Mouse (Mus musculus): ENCODE measurements around the gene Serhl.
"Not testable (repeated sequence)": the region's sequence is repeated elsewhere in the genome, so short reads cannot be mapped to it uniquely, and the experiment has no call there.

Gene Serhl

DNA sequence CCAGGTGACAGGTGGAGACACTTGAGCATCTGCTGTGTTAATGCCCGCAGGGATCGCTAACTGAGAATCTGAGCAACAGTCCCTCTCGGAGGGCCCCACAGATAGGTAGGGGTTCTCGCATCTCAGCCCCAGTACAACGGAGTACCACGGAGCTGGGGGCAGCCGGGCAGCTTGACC, at the start of gene Serhl:
Gene Serhl (plus strand): TSS at position 78 of the 177 bp plus-strand sequence.
- no peak for DNase-seq (ENCODE audit: inconsistent age in 2 of 2, low spot score in 1 of 2)

DNA sequence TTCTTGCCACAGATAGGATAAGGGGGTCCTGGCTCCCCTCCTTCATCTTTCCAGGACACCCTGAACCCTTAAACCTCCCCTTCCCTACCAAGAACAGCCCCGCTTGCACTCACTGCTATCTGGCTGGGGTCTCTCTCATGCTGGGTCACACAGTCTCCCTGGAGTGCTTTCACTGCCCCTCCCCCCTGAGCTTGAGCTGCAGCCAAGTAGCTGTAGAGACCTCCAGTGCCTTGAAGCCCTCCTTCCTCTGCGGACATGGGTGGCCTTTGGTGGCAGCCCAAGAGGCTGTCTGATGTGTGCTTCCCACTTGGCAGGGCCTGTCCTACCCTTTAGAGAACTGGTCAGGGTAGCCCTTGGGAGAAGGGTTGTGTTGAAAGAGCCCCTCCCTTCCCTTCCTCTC, 49.1 kb upstream of the Serhl start:
- peak in 1 of 2 experiments; percentile 33 for DNase-seq (ENCODE audit: inconsistent age in 2 of 2, low spot score in 1 of 2)

DNA sequence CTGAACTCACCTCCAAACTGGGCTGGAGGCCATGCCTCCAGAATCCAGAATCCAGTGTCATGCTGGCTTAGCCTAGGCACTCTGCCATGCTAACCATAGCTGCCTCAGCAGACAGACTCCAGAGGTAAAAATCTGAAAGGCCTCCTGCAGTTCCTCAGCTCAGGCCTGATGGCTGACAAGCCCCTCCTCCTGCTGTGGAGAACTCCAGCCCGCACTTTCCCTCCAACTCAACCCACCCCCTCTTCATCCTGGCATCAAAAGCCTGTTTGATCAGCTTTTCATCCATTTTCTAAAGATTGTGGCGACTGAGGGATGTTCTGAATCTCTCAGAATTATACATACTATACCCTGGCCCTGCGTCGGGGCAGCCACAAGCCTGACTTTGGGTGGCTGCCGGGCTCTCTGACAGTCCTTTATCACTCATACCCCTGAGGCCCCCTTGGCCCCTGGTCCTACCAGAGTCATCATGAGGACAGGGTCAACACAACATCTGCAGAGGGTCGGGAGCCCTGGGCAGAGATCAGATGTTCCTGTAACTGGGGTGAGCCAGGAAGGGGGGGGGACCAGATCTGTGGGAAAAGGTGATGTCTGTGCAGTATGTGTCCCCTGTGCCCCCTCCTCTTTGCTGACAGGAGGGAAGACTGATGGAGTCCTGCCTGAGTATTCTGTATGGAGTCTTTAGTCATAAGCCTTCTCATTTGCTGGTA, 46.5 kb upstream of the Serhl start:
- DNase-seq (ENCODE audit: inconsistent age in 2 of 2, low spot score in 1 of 2), result no peak

DNA sequence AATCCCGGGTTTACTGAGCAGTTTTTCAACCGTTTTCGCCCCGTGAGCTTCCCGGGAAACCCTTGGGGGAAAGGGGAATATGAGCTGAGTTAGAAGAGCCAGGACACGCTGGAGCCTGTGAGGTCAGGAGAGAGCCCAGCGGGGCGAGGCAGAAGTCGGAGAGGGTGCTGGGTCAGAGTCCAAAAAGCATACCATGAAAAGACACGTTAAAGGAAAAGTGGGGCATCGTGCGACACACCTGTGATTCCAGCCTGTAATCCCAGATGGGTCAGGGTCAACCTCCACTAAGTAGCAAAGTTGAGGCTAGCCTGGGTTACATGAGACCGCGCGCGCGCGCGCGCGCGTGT, 46.0 kb upstream of the Serhl start:
- DNase-seq (ENCODE audit: inconsistent age in 2 of 2, low spot score in 1 of 2), result no peak

DNA sequence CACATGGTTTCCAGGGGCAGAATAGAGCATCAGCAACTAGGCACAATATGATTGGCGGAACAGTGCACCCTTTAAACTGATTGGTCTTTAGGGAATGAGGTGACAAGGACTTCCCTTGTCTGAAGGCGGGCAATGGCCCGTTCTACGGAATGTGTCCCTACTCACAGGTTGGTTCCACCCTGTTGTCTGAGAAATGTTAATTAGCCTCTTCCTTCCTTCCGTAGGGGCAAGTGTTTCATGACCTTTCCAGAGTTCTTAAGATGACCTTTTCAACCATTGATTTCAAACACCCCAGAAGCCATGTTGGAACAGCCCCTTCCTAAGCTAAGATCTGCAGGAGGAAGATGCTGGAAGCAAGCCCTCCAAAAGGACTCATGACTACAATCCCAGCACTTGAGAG, 43.7 kb upstream of the Serhl start:
- DNase-seq (ENCODE audit: inconsistent age in 2 of 2, low spot score in 1 of 2), result not testable (repeated sequence)

DNA sequence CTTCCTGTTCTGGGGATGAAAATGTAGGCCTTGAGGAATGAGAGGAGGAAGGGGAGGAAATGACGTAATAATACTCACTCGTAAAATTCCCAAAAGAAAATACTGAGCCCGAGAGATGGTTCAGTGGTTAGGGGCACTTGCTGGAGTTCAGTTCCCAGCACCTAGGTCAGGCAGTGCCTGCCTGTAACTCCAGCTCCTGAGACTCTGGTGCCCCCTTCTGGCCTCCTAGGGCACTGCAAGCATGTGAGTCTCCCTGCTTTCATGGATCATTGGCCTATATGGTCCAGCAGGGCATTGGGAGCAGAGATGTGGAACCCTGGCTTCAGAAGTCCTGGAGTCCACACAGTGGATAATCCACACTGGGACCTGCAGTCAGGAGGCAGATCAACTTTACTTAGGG, 43.0 kb upstream of the Serhl start:
- DNase-seq (ENCODE audit: inconsistent age in 2 of 2, low spot score in 1 of 2), result no peak

DNA sequence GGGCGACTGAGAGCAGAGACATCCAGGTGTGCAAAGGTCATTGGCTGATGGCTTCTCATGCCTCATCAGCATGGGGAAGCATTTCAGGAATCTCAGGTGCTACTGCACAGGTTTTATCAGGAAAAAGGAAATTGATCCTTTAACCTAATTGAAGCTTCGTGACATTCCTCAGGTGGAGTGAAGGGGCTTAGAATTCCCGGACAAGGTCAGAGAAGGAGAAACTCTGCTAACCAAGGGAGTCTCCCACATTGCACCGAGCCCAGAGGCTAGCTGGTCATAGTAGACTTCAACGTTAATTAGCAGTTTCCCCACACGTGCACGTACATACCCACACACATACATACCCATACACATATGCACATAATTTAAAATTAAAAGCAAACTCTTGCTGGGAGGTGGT, 42.6 kb upstream of the Serhl start:
- DNase-seq (ENCODE audit: inconsistent age in 2 of 2, low spot score in 1 of 2), result no peak

DNA sequence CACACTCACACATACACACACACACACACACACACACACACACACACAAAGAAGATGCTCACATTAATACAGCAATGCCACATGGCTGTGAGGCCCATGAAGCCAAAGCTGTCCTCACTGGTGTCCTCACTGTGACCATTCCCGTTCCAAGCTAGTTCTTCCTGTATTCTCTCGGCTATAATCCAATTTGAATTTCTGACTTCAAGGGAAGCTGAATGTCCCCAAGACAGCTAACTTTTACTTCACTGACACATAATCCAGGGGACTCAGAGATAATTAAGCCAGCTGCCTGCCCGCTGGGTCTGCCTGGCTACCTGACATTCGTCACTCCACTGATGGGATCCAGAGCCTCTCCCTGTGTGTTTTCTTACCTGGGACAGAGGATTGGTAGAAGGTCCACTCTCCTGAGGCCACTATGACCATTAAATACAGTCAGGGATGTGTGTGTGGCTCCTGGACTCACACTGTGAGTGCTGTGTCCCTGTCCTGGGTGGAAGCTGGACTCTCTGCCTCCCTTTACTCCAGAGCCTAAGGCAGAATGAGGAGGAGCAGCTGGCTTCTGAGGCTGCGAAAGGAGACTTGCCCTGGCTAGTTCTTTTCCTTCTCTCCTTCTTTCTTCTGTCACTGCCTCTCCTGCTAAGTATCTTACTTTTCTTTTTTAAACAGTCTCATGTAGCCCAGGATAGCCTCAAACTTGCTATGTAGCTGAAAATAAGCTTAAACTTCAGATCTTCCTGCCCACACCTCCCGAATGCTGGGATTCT, 36.8 kb upstream of the Serhl start:
- no peak for DNase-seq (ENCODE audit: inconsistent age in 2 of 2, low spot score in 1 of 2)

DNA sequence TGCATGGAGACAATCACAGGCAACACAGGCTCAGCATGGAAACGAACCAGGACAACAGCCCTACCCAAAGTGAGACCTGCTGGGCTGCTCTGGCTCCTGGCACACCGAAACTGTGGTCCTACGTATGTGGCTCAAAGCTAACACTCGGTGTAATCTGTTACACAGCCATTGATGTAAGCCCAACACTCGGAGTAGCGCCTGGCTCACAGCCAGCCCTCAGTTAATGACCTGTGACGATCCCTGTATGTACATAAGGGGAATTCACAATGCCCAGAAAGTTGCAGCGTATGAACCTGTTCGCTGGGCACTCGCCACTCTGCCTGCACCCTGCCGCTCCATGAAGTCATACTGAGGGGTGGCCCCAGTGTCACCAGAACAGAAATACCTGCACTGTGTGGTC, 36.0 kb upstream of the Serhl start:
- DNase-seq (ENCODE audit: inconsistent age in 2 of 2, low spot score in 1 of 2), result no peak

DNA sequence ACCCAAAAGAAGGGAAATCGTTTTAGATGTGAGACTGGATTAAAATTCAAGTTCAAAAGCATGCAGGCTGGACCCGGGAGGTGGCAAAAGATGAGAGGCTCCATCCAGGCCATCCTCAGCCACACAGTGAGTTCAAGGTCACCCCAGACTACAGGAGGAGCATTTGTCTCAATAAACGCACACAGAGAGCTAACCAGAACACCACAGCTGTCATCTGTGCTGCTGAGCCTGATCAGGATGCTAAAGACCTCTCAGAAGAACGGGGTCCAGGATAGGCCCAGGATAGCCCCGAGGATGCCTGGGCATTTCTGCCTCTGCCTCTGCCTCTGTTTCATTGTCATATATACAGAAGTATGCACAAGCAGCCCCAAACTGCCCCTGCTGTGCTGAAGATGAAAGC, 33.7 kb upstream of the Serhl start:
- DNase-seq (ENCODE audit: inconsistent age in 2 of 2, low spot score in 1 of 2), result no peak

DNA sequence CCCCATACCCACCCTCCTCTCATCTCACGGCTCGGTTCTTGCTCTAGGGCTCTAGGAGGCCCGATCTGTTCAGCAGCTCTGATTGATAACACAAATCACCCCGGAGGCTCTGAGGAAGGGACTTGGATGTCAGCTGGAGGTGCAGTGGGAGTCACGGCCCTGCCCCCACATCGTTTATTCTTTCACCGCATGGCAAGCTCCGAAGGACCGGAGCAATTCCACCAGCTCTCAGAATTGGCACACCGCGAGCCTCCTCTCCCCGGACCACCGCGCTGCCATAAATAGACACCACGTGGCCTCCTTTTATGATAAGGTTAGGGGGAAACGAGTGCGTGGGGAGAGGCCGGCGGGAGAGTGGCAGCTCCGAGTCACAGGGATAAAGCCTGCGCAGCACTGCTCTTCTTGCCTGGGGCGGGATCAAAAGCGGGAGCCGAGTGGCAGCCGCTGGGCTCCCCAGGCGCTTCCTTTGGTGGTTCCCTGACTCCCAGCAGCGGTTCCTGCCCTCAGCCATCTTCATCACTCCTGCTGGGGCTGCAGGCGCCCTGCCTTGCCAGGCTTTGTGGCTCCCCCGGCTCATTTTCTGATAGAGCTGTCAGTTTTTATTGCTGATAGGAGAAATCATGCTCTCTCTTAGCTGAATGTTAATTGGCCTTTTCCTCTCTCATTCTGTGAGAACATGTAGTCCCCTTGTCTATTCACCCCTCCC, 32.8 kb upstream of the Serhl start:
- peak; percentile 50 to 79 for DNase-seq (ENCODE audit: inconsistent age in 2 of 2, low spot score in 1 of 2)

DNA sequence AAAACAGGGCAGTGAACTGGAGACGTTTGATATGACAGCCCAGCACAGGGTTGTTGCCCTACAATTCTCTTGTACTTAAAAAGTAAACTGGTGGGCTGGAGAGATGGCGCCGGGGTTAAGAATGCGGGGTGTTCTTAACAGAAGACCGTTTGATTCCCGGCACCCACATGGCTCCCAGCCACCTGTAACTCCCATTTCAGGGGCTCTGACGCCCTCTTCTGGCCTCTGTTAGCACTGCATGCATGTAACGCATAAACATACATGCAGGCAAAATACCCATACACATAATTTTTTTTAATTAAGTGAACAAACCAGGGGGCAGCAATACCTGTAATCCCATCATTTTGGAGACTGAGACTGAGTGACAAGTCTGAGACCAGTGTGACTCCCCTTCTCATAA, 31.8 kb upstream of the Serhl start:
- no peak for DNase-seq (ENCODE audit: inconsistent age in 2 of 2, low spot score in 1 of 2)

DNA sequence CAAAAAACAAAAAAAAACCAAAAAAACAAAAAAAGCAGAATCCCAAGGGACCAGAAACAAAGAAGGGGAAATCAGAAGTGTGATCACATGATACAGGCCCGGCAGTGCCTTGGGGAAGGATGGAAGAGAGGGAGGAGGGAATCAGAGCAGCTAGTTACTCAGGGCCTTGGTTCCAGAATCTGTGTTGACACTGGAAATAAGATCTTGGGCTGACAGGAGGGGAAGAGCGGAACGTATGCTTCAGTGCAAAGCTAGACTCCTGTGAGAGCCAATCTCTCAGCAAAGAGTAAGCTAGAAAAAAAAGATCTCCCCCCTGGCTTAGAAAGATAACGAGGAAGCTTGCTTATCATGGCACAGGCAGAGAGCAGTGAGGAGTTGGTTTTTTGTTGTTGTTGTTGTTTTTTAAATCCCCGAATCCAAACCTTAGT, 30.1 kb upstream of the Serhl start:
- no peak for DNase-seq (ENCODE audit: inconsistent age in 2 of 2, low spot score in 1 of 2)

DNA sequence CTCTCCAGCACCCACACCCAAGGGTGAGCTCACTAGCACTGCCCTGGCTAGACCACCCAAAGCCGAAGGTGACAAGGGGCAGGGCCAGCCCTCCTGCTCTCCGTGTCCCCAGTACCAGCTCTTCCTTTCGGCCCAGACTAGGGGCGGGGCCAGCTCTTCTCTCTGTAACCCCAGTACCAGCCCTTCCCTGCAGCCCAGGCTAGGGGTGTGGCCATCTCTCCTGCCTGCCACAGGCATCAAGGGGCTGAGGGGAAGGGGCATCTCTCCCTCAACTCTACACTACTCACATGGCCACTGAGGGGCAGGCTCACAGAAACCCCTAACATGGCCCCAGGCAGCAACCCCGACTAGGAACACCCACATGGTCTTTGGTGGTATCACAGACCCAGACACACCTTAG, 27.6 kb upstream of the Serhl start:
- DNase-seq (ENCODE audit: inconsistent age in 2 of 2, low spot score in 1 of 2), result no peak

DNA sequence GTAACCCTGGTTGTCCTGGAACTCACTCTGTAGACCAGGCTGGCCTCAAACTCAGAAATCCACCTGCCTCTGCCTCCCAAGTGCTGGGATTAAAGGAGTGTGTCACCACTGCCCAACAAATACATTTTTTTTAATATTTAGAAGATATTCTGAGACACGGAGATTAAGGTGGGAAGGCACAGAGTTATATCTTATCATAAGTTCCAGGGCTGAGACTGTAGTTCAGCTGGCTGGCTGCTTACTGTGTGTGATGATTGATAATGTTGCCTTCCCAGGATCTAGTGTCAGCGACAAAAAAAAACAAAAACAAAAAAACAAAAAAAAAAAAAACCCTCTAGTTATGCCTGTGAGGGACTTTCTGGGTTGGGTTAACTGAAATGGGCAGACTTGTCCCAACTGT, 26.7 kb upstream of the Serhl start:
- DNase-seq (ENCODE audit: inconsistent age in 2 of 2, low spot score in 1 of 2), result not testable (repeated sequence)

DNA sequence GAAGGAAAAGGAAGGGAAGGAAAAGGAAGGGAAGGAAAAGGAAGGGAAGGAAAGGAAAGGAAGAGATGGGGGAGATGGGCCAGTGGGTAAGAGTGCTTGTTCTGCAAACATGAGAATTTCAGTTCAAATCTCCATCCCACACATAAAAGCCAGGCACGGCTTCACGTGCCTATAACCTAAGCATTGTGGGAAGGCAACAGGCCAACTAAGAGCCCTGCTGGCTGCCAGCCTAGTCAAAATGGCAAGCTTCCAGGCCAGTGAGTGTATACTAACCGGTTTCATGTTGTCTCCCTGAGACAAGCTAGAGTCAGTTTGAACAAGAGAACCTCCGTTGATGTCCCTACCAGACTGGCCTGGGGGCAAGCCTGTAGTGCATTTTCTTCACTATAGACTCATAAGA, 23.8 kb upstream of the Serhl start:
- peak; percentile 70 to 93 for DNase-seq (ENCODE audit: inconsistent age in 2 of 2, low spot score in 1 of 2)

DNA sequence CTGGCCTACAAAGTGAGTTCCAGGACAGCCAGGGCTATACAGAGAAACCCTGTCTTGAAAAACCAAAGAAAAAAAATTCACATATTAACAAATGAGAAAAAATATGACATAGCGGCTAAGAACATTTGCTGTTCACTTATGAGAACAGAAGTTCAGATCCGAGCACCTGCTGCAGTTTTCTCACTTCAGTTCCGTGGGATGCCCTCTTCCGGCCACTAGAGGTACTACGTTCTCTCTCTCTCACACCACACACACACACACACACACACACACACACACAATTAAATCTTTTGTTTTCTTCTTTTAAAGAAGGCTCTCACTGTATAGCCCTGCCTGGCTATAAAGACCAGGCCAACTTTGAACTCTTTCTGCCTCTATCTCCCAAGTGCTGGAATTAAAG, 21.0 kb upstream of the Serhl start:
- no peak for DNase-seq (ENCODE audit: inconsistent age in 2 of 2, low spot score in 1 of 2)

DNA sequence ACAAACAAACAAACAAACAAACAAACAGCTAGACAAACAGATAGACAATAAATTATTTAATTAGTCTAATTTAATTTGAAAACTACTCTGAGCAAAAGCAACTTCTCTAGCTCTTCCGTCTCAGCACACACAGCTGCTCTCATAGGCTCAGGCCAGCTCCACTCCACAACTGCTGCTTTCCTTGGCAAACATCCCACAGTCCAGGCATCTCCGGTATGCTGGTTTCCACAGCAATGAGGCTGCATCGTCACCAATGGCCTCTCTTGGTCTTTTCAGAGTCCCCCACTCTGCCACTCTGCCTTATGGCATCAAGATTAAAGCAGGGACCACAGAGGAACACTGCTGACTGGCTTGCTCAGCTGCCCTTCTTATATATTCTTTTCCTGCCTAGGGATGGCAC, 18.4 kb upstream of the Serhl start:
- DNase-seq (ENCODE audit: inconsistent age in 2 of 2, low spot score in 1 of 2), result no peak

DNA sequence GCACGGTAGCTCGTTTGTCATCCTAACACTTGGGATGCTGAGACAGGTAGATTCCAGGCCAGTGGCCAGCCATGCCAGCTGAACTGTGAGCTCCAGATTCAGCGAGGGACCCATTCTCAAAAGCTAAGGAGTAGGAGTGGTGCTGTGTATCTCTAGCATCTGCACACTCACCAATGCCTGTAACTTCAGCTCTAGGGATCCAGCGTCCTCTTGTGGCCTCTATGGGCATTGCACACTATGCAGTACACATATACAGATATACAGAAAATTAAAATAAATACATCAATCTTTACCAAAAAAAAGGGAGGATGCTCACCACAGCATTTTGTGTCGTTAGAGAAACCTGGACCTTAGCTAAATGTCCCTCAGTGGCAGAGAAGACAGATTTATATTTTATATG, 17.6 kb upstream of the Serhl start:
- DNase-seq (ENCODE audit: inconsistent age in 2 of 2, low spot score in 1 of 2), result no peak

DNA sequence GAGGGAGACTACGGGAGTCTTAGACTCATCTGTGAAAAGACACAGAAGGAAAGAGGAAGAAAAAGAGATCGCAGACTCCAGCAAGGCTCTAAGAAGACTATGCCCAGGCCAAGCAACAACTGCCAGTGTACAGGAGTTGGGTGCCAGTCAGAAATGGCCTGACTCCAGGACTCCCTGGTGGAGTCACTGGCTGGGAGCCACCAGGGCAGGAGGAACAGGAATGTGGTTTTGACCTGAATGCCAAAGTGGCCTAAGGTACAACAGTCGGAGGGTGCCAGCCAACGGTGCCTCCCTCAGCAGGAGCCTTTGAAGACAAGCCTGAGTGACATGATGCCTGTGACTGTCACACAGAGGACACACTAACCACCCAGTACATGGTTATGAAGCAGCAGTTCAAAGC, 15.1 kb upstream of the Serhl start:
- DNase-seq (ENCODE audit: inconsistent age in 2 of 2, low spot score in 1 of 2), result no peak

DNA sequence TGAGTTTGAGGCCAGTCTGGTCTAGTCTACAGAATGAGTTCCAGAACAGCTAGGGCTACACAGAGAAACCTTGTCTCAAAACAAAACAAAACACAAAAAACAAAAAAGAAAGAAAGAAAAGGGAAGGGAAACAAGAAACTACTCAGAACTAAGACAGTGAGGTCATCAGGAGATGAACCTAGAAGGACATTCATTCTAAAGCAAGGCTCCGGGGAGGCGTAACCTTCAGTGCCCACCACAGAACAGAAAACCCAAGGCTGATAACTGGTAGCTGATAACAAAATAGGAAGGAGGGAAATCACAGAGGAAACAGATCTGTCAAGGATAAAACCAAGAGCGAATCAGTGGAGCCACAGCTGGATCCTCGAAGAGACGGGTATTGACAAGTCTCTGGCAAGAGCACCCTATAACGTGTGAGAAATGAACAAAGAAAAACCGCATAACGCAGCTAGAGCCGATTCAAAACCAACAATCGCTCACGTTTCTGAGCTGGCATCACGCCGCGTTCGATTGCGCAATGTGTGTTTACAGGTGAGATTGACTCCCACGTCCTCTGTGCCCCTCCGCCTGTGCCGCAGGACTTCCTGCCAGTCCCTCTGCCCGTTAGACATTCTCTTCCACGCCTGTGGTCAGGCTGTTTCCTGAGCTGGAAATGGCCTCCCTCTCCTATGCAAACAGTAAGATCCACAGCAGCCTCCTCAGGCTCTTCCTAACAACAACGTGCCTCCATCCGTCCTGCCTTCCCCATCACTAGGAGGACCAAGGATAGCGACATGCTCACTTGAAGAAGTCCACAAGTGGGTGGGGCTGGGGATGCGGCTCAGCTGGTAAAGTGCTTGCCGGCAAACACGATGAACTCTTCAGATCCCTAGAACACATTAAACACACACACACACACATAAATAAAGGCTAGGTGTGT, 13.4 kb upstream of the Serhl start:
- no peak for DNase-seq (ENCODE audit: inconsistent age in 2 of 2, low spot score in 1 of 2)

DNA sequence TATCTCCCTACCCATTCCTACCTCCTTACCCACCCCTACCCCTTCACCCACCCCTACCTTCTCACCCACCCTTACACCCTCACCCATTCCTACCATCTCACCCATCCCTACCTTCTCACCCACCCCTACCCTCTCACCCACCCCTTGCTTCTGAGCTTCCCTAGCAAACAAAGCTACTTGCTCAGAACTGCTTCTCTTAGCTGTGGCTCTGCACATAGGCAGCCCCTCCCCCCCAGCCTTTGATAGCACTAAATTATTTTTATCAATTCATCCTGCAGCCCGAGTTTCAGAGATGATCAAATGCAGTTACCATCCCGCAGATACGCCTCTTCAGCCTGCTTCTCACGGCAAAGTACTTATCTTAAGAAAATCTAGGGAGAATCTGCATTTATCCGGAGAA, 5.8 kb upstream of the Serhl start:
- DNase-seq (ENCODE audit: inconsistent age in 2 of 2, low spot score in 1 of 2), result no peak

All from adrenal gland, adult (tissue).